Mouse (Mus musculus) heart, postnatal 0 days (tissue): Measurements from ENCODE around the gene Scn8a. TPM values are rescaled to one million over a fixed set of nuclear protein-coding genes. Genes with fewer than 3 reads are reported as not detected.

Source experiments
- ATAC-seq: fragments of 200-750 bp; cut with Nextera tagmentation; 2 replicates; pipeline ENCODE4 v1.8.0; 2017; ENCODE audit warnings: low read depth, moderate number of reproducible peaks, moderate library complexity; ENCODE audit not compliant: insufficient read depth
- DNase-seq: peaks from one replicate; pipeline ENCODE4 v3.0.0-alpha.2; 2016; ENCODE audit warnings: low spot score
- H3K27ac ChIP-seq: fragments of 300-500 bp; sonication (generic); 2 replicates; pipeline ENCODE4 v1.5.1; 2014; ENCODE audit warnings: low read depth, mild to moderate bottlenecking
- H3K27me3 ChIP-seq: fragments of 300-500 bp; sonication (generic); 2 replicates; pipeline ENCODE4 v1.6.1; 2014; ENCODE audit warnings: low read length, mixed read lengths; ENCODE audit not compliant: control insufficient read depth, insufficient read depth
- H3K36me3 ChIP-seq: fragments of 300-500 bp; sonication (generic); replicated peaks from 2 replicates; pipeline ENCODE4 v1.6.1; 2014; ENCODE audit warnings: low read length, mixed read lengths; ENCODE audit not compliant: control insufficient read depth, insufficient read depth
- H3K4me1 ChIP-seq: fragments of 300-500 bp; sonication (generic); 2 replicates; pipeline ENCODE4 v1.6.1; 2014; ENCODE audit warnings: antibody characterized with exemption; ENCODE audit not compliant: control insufficient read depth, insufficient read depth
- H3K4me2 ChIP-seq: fragments of 300-500 bp; sonication (generic); 2 replicates; pipeline ENCODE4 v1.6.1; 2014; ENCODE audit warnings: low read depth, mild to moderate bottlenecking, low read length, moderate library complexity
- H3K4me3 ChIP-seq: fragments of 300-500 bp; sonication (generic); 2 replicates; pipeline ENCODE4 v1.5.1; 2014; ENCODE audit warnings: low read depth, low read length
- H3K9ac ChIP-seq: fragments of 300-500 bp; sonication (generic); replicated peaks from 2 replicates; pipeline ENCODE4 v1.6.1; 2014; ENCODE audit warnings: low read depth, low read length, mixed read lengths
- H3K9me3 ChIP-seq: fragments of 300-500 bp; sonication (generic); replicated peaks from 2 replicates; pipeline ENCODE4 v1.6.1; 2016; ENCODE audit warnings: low read length; ENCODE audit not compliant: control insufficient read depth
- CTCF ChIP-seq: IDR thresholded peaks from 2 replicates; pipeline ENCODE4 v1.5.1; 2016; ENCODE audit warnings: antibody characterized with exemption, control low read depth, low read depth
- EP300 ChIP-seq: IDR thresholded peaks from 2 replicates; pipeline ENCODE4 v1.6.1; 2016; ENCODE audit warnings: antibody characterized with exemption, low read depth
- WGBS: fragments of 180-500 bp; shearing (Covaris S2); extraction: QIAGEN DNeasy Blood & Tissue Kit; methylation state at CpG from one replicate; pipeline ENCODE4 v1.1.7; 2014; 5-methylcytosine and 5-hydroxymethylcytosine counted together
- polyA plus RNA-seq: library from polyadenylated mRNA; unstranded; fragments of >200 nt; fragmentation: Nextera tagmentation; extraction: Ambion mirVana; gene quantifications from 2 replicates; pipeline ENCODE4 v1.2.1, GENCODE M21; 2015
- total RNA-seq: library from RNA; depleted of rRNA; stranded (reverse); fragments of >200 nt; gene quantifications from 2 replicates; pipeline ENCODE4 v1.2.3, GENCODE M21; 2014; ENCODE audit warnings: low replicate concordance

The Scn8a gene
- total and polyA plus RNA-seq, 2 experiments from 2014 or later = 0.16 TPM; not detected in 1

- Histone ChIP-seq H3K4me3 (peak overlapping the region; percentile 43), H3K4me2 (peak overlapping the region; percentile 65), H3K36me3 (no peaks in the 10 kb centered on the region), H3K9ac (0 out of 2 replicates have a peak overlapping the region, but pooled peaks have one; percentile 10), H3K27me3 (peaks cover 14% of the 10 kb centered on the region; the same call in 1 of the 2 replicates), H3K9me3 (no peaks in the 10 kb centered on the region), H3K4me1 (peaks cover 7% of the 10 kb centered on the region; the same call in 1 of the 2 replicates), H3K27ac (no peak overlapping the region)
- ATAC-seq = peak; percentile 81
- TF ChIP-seq CTCF (no peak), EP300 (no peak)
- 16% methylated on average over 14 of the region's 15 CpGs for WGBS
- DNase-seq = no peak
Observed at GRCm38 (mm10) chr15:101006251-101007040, 136.8 kb downstream of the Scn8a start.

GRCm38 (mm10) chr15:101007236-101007635, 137.6 kb downstream of the Scn8a start:
- H3K36me3 ChIP-seq = no peaks in the 10 kb centered on the region
- DNase-seq = no peak
- H3K27me3 ChIP-seq = peaks cover 14% of the 10 kb centered on the region; the same call in 1 of the 2 replicates
- no peak overlapping the region for H3K4me3 ChIP-seq
- ATAC-seq = no peak
- no peak overlapping the region for H3K9ac ChIP-seq
- peaks cover 7% of the 10 kb centered on the region; the same call in 1 of the 2 replicates for H3K4me1 ChIP-seq
- TF ChIP-seq CTCF (no peak), EP300 (no peak)
- H3K4me2 ChIP-seq = 0 out of 2 replicates have a peak overlapping the region, but pooled peaks have one; percentile 65
- no peak overlapping the region for H3K27ac ChIP-seq
- WGBS = 69% methylated on average over 7 of the region's 7 CpGs
- H3K9me3 ChIP-seq = no peaks in the 10 kb centered on the region

GRCm38 (mm10) chr15:101008386-101009010, 138.8 kb downstream of the Scn8a start:
- H3K9me3 ChIP-seq = no peaks in the 10 kb centered on the region

GRCm38 (mm10) chr15:101011352-101011751, 141.7 kb downstream of the Scn8a start:
- Histone ChIP-seq H3K9me3 (no peaks in the 10 kb centered on the region), H3K4me1 (peaks cover 7% of the 10 kb centered on the region; the same call in 1 of the 2 replicates), H3K27me3 (peaks cover 3% of the 10 kb centered on the region; the same call in 1 of the 2 replicates), H3K9ac (no peak overlapping the region), H3K4me3 (no peak overlapping the region), H3K36me3 (no peaks in the 10 kb centered on the region), H3K4me2 (no peak overlapping the region), H3K27ac (no peak overlapping the region)
- WGBS = 76% methylated on average over 6 of the region's 6 CpGs
- DNase-seq = no peak
- no peak for ATAC-seq
- TF ChIP-seq CTCF = no peak
- TF ChIP-seq EP300 = no peak

More at GRCm38 (mm10) chr15:101008386-101009010, 138.8 kb downstream of the Scn8a start:
- Histone ChIP-seq H3K27me3 (peaks cover 14% of the 10 kb centered on the region; the same call in 1 of the 2 replicates), H3K4me3 (no peak overlapping the region), H3K4me1 (peaks cover 7% of the 10 kb centered on the region; the same call in 1 of the 2 replicates), H3K4me2 (no peak overlapping the region), H3K36me3 (no peaks in the 10 kb centered on the region), H3K9ac (no peak overlapping the region), H3K27ac (no peak overlapping the region)
- DNase-seq = no peak
- 62% methylated on average over 14 of the region's 14 CpGs for WGBS
- TF ChIP-seq EP300 (no peak), CTCF (no peak)
- no peak for ATAC-seq

GRCm38 (mm10) chr15:101028960-101029359, 159.3 kb downstream of the Scn8a start:
- no peaks in the 10 kb centered on the region for H3K36me3 ChIP-seq
- no peak overlapping the region for H3K9ac ChIP-seq
- no peak overlapping the region for H3K27ac ChIP-seq
- TF ChIP-seq EP300 (no peak), CTCF (no peak)
- no peak for DNase-seq
- no peak for ATAC-seq
- no peak overlapping the region for H3K4me2 ChIP-seq
- WGBS = 58% methylated on average over 2 of the region's 2 CpGs
- no peak overlapping the region for H3K4me3 ChIP-seq
- no peaks in the 10 kb centered on the region for H3K9me3 ChIP-seq
- peaks cover 30% of the 10 kb centered on the region for H3K27me3 ChIP-seq
- H3K4me1 ChIP-seq = no peaks in the 10 kb centered on the region
